ENCODE assay signal across 9 mouse cellular contexts in genomic region chr5:137288999-137289470, GRCm38 (mm10). TPM values are rescaled to one million over a fixed set of nuclear protein-coding genes. Genes with fewer than 3 reads are reported as not detected.
DNase-seq lines count a peak whose midpoint lies in the region; ATAC-seq and TF ChIP-seq lines count a peak whose summit lies in the region.
"Had no signal": no experiment of that assay in that cellular context is flagged by ENCODE, and none has a peak within 500 bp of the region (broad histone marks: within the 10 kb centered on the region; RNA-seq: fewer than 3 reads in every experiment).

No protein-coding gene starts in this region.

- H3K9me3 ChIP-seq in hindbrain, embryonic 11.5 days (ENCODE audit: control insufficient read depth, low read length), result no peaks in the 10 kb centered on the region
- H3K9me3 ChIP-seq in limb, embryonic 14.5 days (ENCODE audit: control insufficient read depth, low read length), result no peaks in the 10 kb centered on the region
- H3K9me3 ChIP-seq in neural tube, embryonic 13.5 days, result no peaks in the 10 kb centered on the region

- peak overlapping the region; percentile 93 for H3K4me2 ChIP-seq in hindbrain, embryonic 11.5 days (replicated peaks; ENCODE audit: low read depth, low read length)
- peak overlapping the region; percentile 82 for H3K4me2 ChIP-seq in limb, embryonic 14.5 days (replicated peaks; ENCODE audit: low read depth, low read length, severe bottlenecking)
- H3K4me2 ChIP-seq in neural tube, embryonic 13.5 days, result peak overlapping the region; percentile 92

- no peak overlapping the region for H3K9ac ChIP-seq in hindbrain, embryonic 11.5 days (ENCODE audit: low read depth, low read length)
- H3K9ac ChIP-seq in limb, embryonic 14.5 days (ENCODE audit: low read depth, low read length, severe bottlenecking), result peak overlapping the region; percentile 13; the same call in 1 of the 2 replicates
- H3K9ac ChIP-seq in neural tube, embryonic 13.5 days, result peak overlapping the region; percentile 77

- H3K4me3 ChIP-seq in hindbrain, embryonic 11.5 days (ENCODE audit: low read depth, low read length), result peak overlapping the region; percentile 42
- peak overlapping the region; percentile 42 for H3K4me3 ChIP-seq in limb, embryonic 14.5 days (replicated peaks; ENCODE audit: low read length)
- peak overlapping the region; percentile 49 for H3K4me3 ChIP-seq in neural tube, embryonic 13.5 days

- H3K36me3 ChIP-seq in hindbrain, embryonic 11.5 days (ENCODE audit: control insufficient read depth, insufficient read depth, low read length), result no peaks in the 10 kb centered on the region
- no peaks in the 10 kb centered on the region for H3K36me3 ChIP-seq in limb, embryonic 14.5 days (ENCODE audit: control insufficient read depth, insufficient read depth, low read length)
- H3K36me3 ChIP-seq in neural tube, embryonic 13.5 days, result no peaks in the 10 kb centered on the region

- TF ChIP-seq POLR2A in limb, embryonic 14.5 days (IDR thresholded peaks at IDR 0.05; ENCODE audit: borderline replicate concordance, extremely low read depth, insufficient read depth, insufficient read length), result no peak

- 3% methylated on average over 25 of the region's 25 CpGs for WGBS in hindbrain, embryonic 11.5 days
- WGBS in limb, embryonic 14.5 days, result 2% methylated on average over 20 of the region's 25 CpGs
- 2% methylated on average over 25 of the region's 25 CpGs for WGBS in neural tube, embryonic 13.5 days

- peak; percentile 96 for DNase-seq in heart, adult 11 months
- no peak for DNase-seq in heart, adult 8-10 months (ENCODE audit: low spot score)
- DNase-seq in brain, adult 2 months (ENCODE audit: low read depth, low spot score), result peak; percentile 84
- DNase-seq in hindbrain, embryonic 11.5 days (ENCODE audit: low spot score), result peak; percentile 70
- peak; percentile 44 for DNase-seq in limb, embryonic 14.5 days (ENCODE audit: low spot score)

- peaks cover 15% of the 10 kb centered on the region for H3K4me1 ChIP-seq in hindbrain, embryonic 11.5 days (replicated peaks; ENCODE audit: control insufficient read depth, insufficient read depth, low read length)
- H3K4me1 ChIP-seq in limb, embryonic 14.5 days (ENCODE audit: control insufficient read depth, insufficient read depth, low read length), result peaks cover 25% of the 10 kb centered on the region
- H3K4me1 ChIP-seq in neural tube, embryonic 13.5 days (replicated peaks), result peaks cover 49% of the 10 kb centered on the region

- H3K27me3 ChIP-seq in hindbrain, embryonic 11.5 days (ENCODE audit: control insufficient read depth, insufficient read depth, low read length), result peaks cover 34% of the 10 kb centered on the region
- H3K27me3 ChIP-seq in limb, embryonic 14.5 days (ENCODE audit: control insufficient read depth, insufficient read depth, low read length), result peaks cover 58% of the 10 kb centered on the region
- peaks cover 49% of the 10 kb centered on the region for H3K27me3 ChIP-seq in neural tube, embryonic 13.5 days

- H3K27ac ChIP-seq in hindbrain, embryonic 11.5 days (ENCODE audit: low read depth, low read length), result no peak overlapping the region
- H3K27ac ChIP-seq in limb, embryonic 14.5 days (replicated peaks; ENCODE audit: low read depth, low read length), result no peak overlapping the region
- no peak overlapping the region for H3K27ac ChIP-seq in neural tube, embryonic 13.5 days (replicated peaks)

- ATAC-seq in erythroid progenitor cell, adult 5-6 weeks (replicated peaks; ENCODE audit: low FRiP score, poor library complexity, severe bottlenecking), result peak; percentile 41
- ATAC-seq in hindbrain, embryonic 11.5 days (ENCODE audit: low FRiP score), result no peak
- ATAC-seq in limb, embryonic 14.5 days (ENCODE audit: low FRiP score, low read depth), result peak; percentile 7; the same call in 1 of the 2 replicates
- no peak for ATAC-seq in neural tube, embryonic 13.5 days (ENCODE audit: low read depth)
- ATAC-seq in granulocyte monocyte progenitor cell, adult 5-6 weeks (replicated peaks; ENCODE audit: poor library complexity, severe bottlenecking), result no peak
- ATAC-seq: Patski had no signal

RNA-seq across cellular contexts. Expression of gene Ache, which starts 1.7 kb away (rescaled TPM):
- total RNA-seq in heart, adult 8-10 months (2022), result 1 to 10 TPM; 1.5 to 3.3 (median 1.9) TPM
- total RNA-seq in erythroid progenitor cell, adult 5-6 weeks (2015; ENCODE audit: low replicate concordance), result 261 and 288 TPM in 2 replicates
- 159 and 175 TPM in 2 replicates for total RNA-seq in erythroid progenitor cell, adult 5-6 weeks (2017; ENCODE audit: low replicate concordance)
- polyA plus RNA-seq in hindbrain, embryonic 11.5 days (2014; fragmentation: Nextera tagmentation; extraction: Ambion mirVana), result 6.2 and 8.1 TPM in 2 replicates
- 21.8 and 28.7 TPM in 2 replicates for polyA plus RNA-seq in limb, embryonic 14.5 days (2012; rRNA removed)
- 18.0 and 21.8 TPM in 2 replicates for polyA plus RNA-seq in limb, embryonic 14.5 days (2014; fragmentation: Nextera tagmentation; extraction: Ambion mirVana)
- polyA plus RNA-seq in neural tube, embryonic 13.5 days (2015; fragmentation: Nextera tagmentation; extraction: Ambion mirVana), result 37.8 and 40.6 TPM in 2 replicates
- not detected in 2 replicates for total RNA-seq in granulocyte monocyte progenitor cell, adult 5-6 weeks (2014; fragmentation: Nextera tagmentation)
- 0.04 and 0.10 TPM in 2 replicates for total RNA-seq in granulocyte monocyte progenitor cell, adult 5-6 weeks (2017)

RNA-seq across cellular contexts. Expression of gene Ufsp1, which starts 5.4 kb away (rescaled TPM):
- total RNA-seq in heart, adult 8-10 months (2022), result 10 to 100 TPM in 2 of 4 experiments, 1 to 10 TPM in 2; 7.7 to 10.4 (median 9.7) TPM
- total RNA-seq in erythroid progenitor cell, adult 5-6 weeks (2015; ENCODE audit: low replicate concordance), result 50.8 and 61.2 TPM in 2 replicates
- 27.8 and 30.2 TPM in 2 replicates for total RNA-seq in erythroid progenitor cell, adult 5-6 weeks (2017; ENCODE audit: low replicate concordance)
- 8.6 and 9.0 TPM in 2 replicates for polyA plus RNA-seq in hindbrain, embryonic 11.5 days (2014; fragmentation: Nextera tagmentation; extraction: Ambion mirVana)
- 10.4 and 10.5 TPM in 2 replicates for polyA plus RNA-seq in limb, embryonic 14.5 days (2012; rRNA removed)
- 9.8 and 10.2 TPM in 2 replicates for polyA plus RNA-seq in limb, embryonic 14.5 days (2014; fragmentation: Nextera tagmentation; extraction: Ambion mirVana)
- polyA plus RNA-seq in neural tube, embryonic 13.5 days (2015; fragmentation: Nextera tagmentation; extraction: Ambion mirVana), result 15.1 and 18.3 TPM in 2 replicates
- 0.53 TPM in 1 of 2 replicates, not detected in the other for total RNA-seq in granulocyte monocyte progenitor cell, adult 5-6 weeks (2014; fragmentation: Nextera tagmentation)
- 0.43 and 5.2 TPM in 2 replicates for total RNA-seq in granulocyte monocyte progenitor cell, adult 5-6 weeks (2017)

RNA-seq across cellular contexts. Expression of gene Srrt, which starts 18.4 kb away (rescaled TPM):
- total RNA-seq in heart, adult 8-10 months (2022), result 10 to 100 TPM; 54.4 to 62.6 (median 60.3) TPM
- total RNA-seq in erythroid progenitor cell, adult 5-6 weeks (2015; ENCODE audit: low replicate concordance), result 235 and 247 TPM in 2 replicates
- 557 and 577 TPM in 2 replicates for total RNA-seq in erythroid progenitor cell, adult 5-6 weeks (2017; ENCODE audit: low replicate concordance)
- 138 and 140 TPM in 2 replicates for polyA plus RNA-seq in hindbrain, embryonic 11.5 days (2014; fragmentation: Nextera tagmentation; extraction: Ambion mirVana)
- polyA plus RNA-seq in limb, embryonic 14.5 days (2012; rRNA removed), result 263 and 300 TPM in 2 replicates
- polyA plus RNA-seq in limb, embryonic 14.5 days (2014; fragmentation: Nextera tagmentation; extraction: Ambion mirVana), result 104 and 109 TPM in 2 replicates
- 102 and 115 TPM in 2 replicates for polyA plus RNA-seq in neural tube, embryonic 13.5 days (2015; fragmentation: Nextera tagmentation; extraction: Ambion mirVana)
- 238 and 321 TPM in 2 replicates for total RNA-seq in granulocyte monocyte progenitor cell, adult 5-6 weeks (2014; fragmentation: Nextera tagmentation)
- total RNA-seq in granulocyte monocyte progenitor cell, adult 5-6 weeks (2017), result 239 and 278 TPM in 2 replicates

RNA-seq across cellular contexts. Expression of gene Trip6, which starts 25.2 kb away (rescaled TPM):
- total RNA-seq in heart, adult 8-10 months (2022), result 10 to 100 TPM; 11.5 to 13.2 (median 12.4) TPM
- 1.4 TPM in 1 of 2 replicates, not detected in the other for total RNA-seq in erythroid progenitor cell, adult 5-6 weeks (2015; ENCODE audit: low replicate concordance)
- total RNA-seq in erythroid progenitor cell, adult 5-6 weeks (2017; ENCODE audit: low replicate concordance), result 1.8 and 7.2 TPM in 2 replicates
- polyA plus RNA-seq in hindbrain, embryonic 11.5 days (2014; fragmentation: Nextera tagmentation; extraction: Ambion mirVana), result 27.4 and 28.6 TPM in 2 replicates
- 131 and 155 TPM in 2 replicates for polyA plus RNA-seq in limb, embryonic 14.5 days (2012; rRNA removed)
- 91.0 and 105 TPM in 2 replicates for polyA plus RNA-seq in limb, embryonic 14.5 days (2014; fragmentation: Nextera tagmentation; extraction: Ambion mirVana)
- polyA plus RNA-seq in neural tube, embryonic 13.5 days (2015; fragmentation: Nextera tagmentation; extraction: Ambion mirVana), result 17.7 and 23.8 TPM in 2 replicates
- 9.4 and 9.9 TPM in 2 replicates for total RNA-seq in granulocyte monocyte progenitor cell, adult 5-6 weeks (2014; fragmentation: Nextera tagmentation)
- total RNA-seq in granulocyte monocyte progenitor cell, adult 5-6 weeks (2017), result 2.9 and 5.6 TPM in 2 replicates

RNA-seq across cellular contexts. Expression of gene Slc12a9, which starts 44.4 kb away (rescaled TPM):
- 1 to 10 TPM; 1.3 to 2.1 (median 2.0) TPM for total RNA-seq in heart, adult 8-10 months (2022)
- total RNA-seq in erythroid progenitor cell, adult 5-6 weeks (2015; ENCODE audit: low replicate concordance), result 0.72 and 1.7 TPM in 2 replicates
- 0.15 and 0.64 TPM in 2 replicates for total RNA-seq in erythroid progenitor cell, adult 5-6 weeks (2017; ENCODE audit: low replicate concordance)
- 7.1 and 7.5 TPM in 2 replicates for polyA plus RNA-seq in hindbrain, embryonic 11.5 days (2014; fragmentation: Nextera tagmentation; extraction: Ambion mirVana)
- polyA plus RNA-seq in limb, embryonic 14.5 days (2012; rRNA removed), result 20.2 and 26.1 TPM in 2 replicates
- polyA plus RNA-seq in limb, embryonic 14.5 days (2014; fragmentation: Nextera tagmentation; extraction: Ambion mirVana), result 8.0 and 11.9 TPM in 2 replicates
- polyA plus RNA-seq in neural tube, embryonic 13.5 days (2015; fragmentation: Nextera tagmentation; extraction: Ambion mirVana), result 26.9 and 27.4 TPM in 2 replicates
- 16.3 and 26.3 TPM in 2 replicates for total RNA-seq in granulocyte monocyte progenitor cell, adult 5-6 weeks (2014; fragmentation: Nextera tagmentation)
- total RNA-seq in granulocyte monocyte progenitor cell, adult 5-6 weeks (2017), result 6.5 and 6.6 TPM in 2 replicates

Comparison
In these comparisons a context has a peak if more than half of its experiments do, and no peak if none do; other contexts are left out.
1. ATAC-seq: peak in erythroid progenitor cell, adult 5-6 weeks (single experiment) and limb, embryonic 14.5 days (single experiment); none in hindbrain, embryonic 11.5 days (single experiment), neural tube, embryonic 13.5 days (single experiment) and granulocyte monocyte progenitor cell, adult 5-6 weeks (single experiment).
2. RNA of gene Ache, which starts 1.7 kb away (total RNA-seq): 159 to 288 TPM in erythroid progenitor cell, adult 5-6 weeks; 1.5 to 3.3 TPM in heart, adult 8-10 months and 0.04 to 0.10 TPM in granulocyte monocyte progenitor cell, adult 5-6 weeks; every median in the first group is over 10 times any median in the second.
3. Peak in every context shown above with its lines, with median percentiles within 50 percentile points of each other: H3K4me2 ChIP-seq and H3K4me3 ChIP-seq.